Mouse (Mus musculus) kidney, embryonic 16.5 days (tissue): ENCODE results near the gene Jup. TPM values are rescaled to one million over a fixed set of nuclear protein-coding genes. Genes with fewer than 3 reads are reported as not detected.
A peak's percentile ranks its signal among the peaks of the same experiment; 100 is the strongest.

Experiments used
- ATAC-seq: fragments of 200-750 bp; cut with Nextera tagmentation; 2 replicates; pipeline ENCODE4 v1.8.0; 2017; ENCODE audit warnings: moderate TSS enrichment; ENCODE audit not compliant: low FRiP score, low TSS enrichment
- H3K27ac ChIP-seq: fragments of 300-500 bp; sonication (generic); 2 replicates; pipeline ENCODE4 v1.5.1; 2014; ENCODE audit warnings: low read length
- H3K27me3 ChIP-seq: fragments of 300-500 bp; sonication (generic); 2 replicates; pipeline ENCODE4 v1.6.1; 2014; ENCODE audit warnings: low read length, control low read depth, mixed read lengths; ENCODE audit not compliant: insufficient read depth
- H3K36me3 ChIP-seq: fragments of 300-500 bp; sonication (generic); 2 replicates; pipeline ENCODE4 v1.6.1; 2014; ENCODE audit warnings: low read length, control low read depth, mixed read lengths; ENCODE audit not compliant: insufficient read depth
- H3K4me1 ChIP-seq: fragments of 300-500 bp; sonication (generic); 2 replicates; pipeline ENCODE4 v1.6.1; 2014; ENCODE audit warnings: low read length, control low read depth, mixed read lengths; ENCODE audit not compliant: insufficient read depth
- H3K4me2 ChIP-seq: fragments of 300-500 bp; sonication (generic); replicated peaks from 2 replicates; pipeline ENCODE4 v1.6.1; 2014; ENCODE audit warnings: low read depth, low read length
- H3K4me3 ChIP-seq: fragments of 300-500 bp; sonication (generic); 2 replicates; pipeline ENCODE4 v1.5.1; 2014; ENCODE audit warnings: mild to moderate bottlenecking, low read length
- H3K9ac ChIP-seq: fragments of 300-500 bp; sonication (generic); replicated peaks from 2 replicates; pipeline ENCODE4 v1.6.1; 2014; ENCODE audit warnings: low read length
- H3K9me3 ChIP-seq: fragments of 300-500 bp; sonication (generic); 2 replicates; pipeline ENCODE4 v1.6.1; 2016; ENCODE audit warnings: low read length, control low read depth
- WGBS: fragments of 180-500 bp; shearing (Covaris S2); extraction: QIAGEN DNeasy Blood & Tissue Kit; methylation state at CpG from one replicate; pipeline ENCODE4 v1.1.7; 2014; 5-methylcytosine and 5-hydroxymethylcytosine counted together
- polyA plus RNA-seq: library from polyadenylated mRNA; unstranded; fragments of >200 nt; fragmentation: Nextera tagmentation; extraction: Ambion mirVana; gene quantifications from 2 replicates; pipeline ENCODE4 v1.2.1, GENCODE M21; 2015

The Jup gene
- 153 and 154 TPM in 2 replicates for polyA plus RNA-seq

DNA sequence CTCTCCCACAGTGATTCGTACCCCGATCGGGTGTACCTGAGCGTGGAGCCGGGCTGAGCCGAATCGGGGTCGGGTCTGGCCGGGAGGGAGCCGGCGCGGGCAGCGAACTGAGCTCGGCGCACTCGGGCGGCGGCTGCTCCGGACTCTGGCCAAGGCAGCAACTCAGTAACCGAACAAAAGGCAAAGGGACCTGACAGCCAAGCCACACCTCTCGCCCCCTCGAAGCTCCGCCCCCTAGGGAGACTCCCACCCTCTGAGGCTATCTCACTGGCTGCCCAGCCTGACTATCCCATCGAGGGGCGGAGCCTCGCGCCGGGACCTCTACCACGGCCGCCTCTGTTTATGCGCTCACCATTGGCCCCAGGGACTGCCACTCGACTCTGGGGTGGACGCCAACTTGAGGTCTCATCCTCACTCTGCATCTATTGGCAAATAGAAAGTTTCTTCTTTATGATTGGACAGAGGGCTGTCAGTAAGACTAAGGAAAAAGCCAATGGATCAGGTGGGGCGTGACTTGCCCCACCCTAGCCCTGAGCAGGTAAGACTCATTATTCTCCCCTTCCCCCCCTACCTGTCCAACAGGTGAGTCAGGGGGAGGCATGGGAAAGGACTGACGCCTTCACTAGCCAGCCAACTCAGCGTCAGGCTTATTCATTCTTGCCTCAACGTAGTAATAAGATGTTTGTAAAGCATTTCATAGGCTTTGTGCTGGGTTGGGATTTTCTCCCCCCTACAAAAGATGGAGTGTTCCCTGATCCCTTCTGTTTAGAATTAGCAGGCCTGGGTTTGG is at the start of gene Jup:
Jup (minus strand) TSS at position 164 of the 790 bp plus-strand sequence.
- Histone ChIP-seq H3K9me3 (no peaks in the 10 kb centered on the region), H3K27me3 (no peaks in the 10 kb centered on the region), H3K36me3 (no peaks in the 10 kb centered on the region), H3K4me3 (peak within 1 kb of the TSS; percentile 86), H3K4me2 (peak within 1 kb of the TSS; percentile 75), H3K27ac (peak within 1 kb of the TSS; percentile 94), H3K9ac (peak within 1 kb of the TSS; percentile 93), H3K4me1 (peaks cover 49% of the 10 kb centered on the region)
- peak; percentile 98 for ATAC-seq
- WGBS, result 1% methylated on average over 37 of the region's 37 CpGs

DNA sequence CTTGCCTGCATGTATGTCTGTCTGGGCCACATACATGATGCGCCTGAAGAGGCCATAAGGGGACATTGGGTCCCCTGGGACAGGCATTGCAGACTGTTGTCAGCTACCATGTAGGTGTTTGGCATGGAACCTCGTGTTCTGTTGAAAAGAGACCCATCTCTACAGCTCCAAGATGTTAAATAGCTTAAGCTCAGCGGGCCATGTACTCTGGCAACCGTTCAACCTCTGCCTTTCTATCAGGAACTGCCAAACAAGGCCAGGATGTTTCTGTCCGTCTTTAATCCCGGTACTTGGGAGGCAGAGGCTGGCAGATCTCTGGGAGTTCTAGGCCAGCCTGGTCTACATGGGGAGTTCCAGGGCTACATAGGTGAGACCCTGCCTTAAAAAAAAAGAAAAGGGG is 45.1 kb upstream of the Jup start:
- no peak overlapping the region for H3K27ac ChIP-seq
- H3K27me3 ChIP-seq, result no peaks in the 10 kb centered on the region
- no peak overlapping the region for H3K9ac ChIP-seq
- ATAC-seq, result no peak
- peaks cover 21% of the 10 kb centered on the region for H3K4me1 ChIP-seq
- H3K9me3 ChIP-seq, result no peaks in the 10 kb centered on the region
- no peak overlapping the region for H3K4me3 ChIP-seq
- H3K4me2 ChIP-seq, result no peak overlapping the region
- 78% methylated on average over 6 of the region's 6 CpGs for WGBS
- 0 out of 2 replicates have a peak, but pooled peaks cover 4% of the 10 kb centered on the region for H3K36me3 ChIP-seq

DNA sequence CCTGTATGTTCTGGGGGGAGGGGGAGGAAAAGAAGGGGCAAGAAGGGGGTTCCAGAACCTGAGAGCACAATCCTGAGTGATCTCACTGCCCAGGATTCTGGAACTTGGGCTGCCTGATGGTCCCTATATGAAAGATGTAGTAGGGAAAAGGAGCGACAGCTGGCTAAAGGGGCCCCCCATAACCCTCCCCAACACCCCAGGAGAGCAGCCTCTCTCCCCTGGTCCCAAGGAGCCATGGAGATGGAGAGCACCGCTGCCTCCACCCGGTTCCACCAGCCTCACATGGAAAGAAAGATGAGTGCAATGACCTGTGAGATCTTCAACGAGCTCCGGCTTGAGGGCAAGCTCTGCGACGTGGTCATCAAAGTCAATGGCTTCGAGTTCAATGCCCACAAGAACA is 44.2 kb upstream of the Jup start, which contains the start of the genes Nt5c3b and Klhl10:
Nt5c3b (minus strand) TSS at position 12 of the 400 bp plus-strand sequence.
Klhl10 (plus strand) TSS at position 121 of the 400 bp plus-strand sequence.
- H3K4me2 ChIP-seq, result peak within 1 kb of the TSS; percentile 68
- 69% methylated on average over 8 of the region's 8 CpGs for WGBS
- H3K9ac ChIP-seq, result peak within 1 kb of the TSS; percentile 97
- 0 out of 2 replicates have a peak, but pooled peaks cover 8% of the 10 kb centered on the region for H3K36me3 ChIP-seq
- H3K4me3 ChIP-seq, result peak within 1 kb of the TSS; percentile 86
- H3K27me3 ChIP-seq, result no peaks in the 10 kb centered on the region
- H3K4me1 ChIP-seq, result peaks cover 21% of the 10 kb centered on the region
- ATAC-seq, result no peak
- no peaks in the 10 kb centered on the region for H3K9me3 ChIP-seq
- peak within 1 kb of the TSS; percentile 43; the same call in 1 of the 2 replicates for H3K27ac ChIP-seq

DNA sequence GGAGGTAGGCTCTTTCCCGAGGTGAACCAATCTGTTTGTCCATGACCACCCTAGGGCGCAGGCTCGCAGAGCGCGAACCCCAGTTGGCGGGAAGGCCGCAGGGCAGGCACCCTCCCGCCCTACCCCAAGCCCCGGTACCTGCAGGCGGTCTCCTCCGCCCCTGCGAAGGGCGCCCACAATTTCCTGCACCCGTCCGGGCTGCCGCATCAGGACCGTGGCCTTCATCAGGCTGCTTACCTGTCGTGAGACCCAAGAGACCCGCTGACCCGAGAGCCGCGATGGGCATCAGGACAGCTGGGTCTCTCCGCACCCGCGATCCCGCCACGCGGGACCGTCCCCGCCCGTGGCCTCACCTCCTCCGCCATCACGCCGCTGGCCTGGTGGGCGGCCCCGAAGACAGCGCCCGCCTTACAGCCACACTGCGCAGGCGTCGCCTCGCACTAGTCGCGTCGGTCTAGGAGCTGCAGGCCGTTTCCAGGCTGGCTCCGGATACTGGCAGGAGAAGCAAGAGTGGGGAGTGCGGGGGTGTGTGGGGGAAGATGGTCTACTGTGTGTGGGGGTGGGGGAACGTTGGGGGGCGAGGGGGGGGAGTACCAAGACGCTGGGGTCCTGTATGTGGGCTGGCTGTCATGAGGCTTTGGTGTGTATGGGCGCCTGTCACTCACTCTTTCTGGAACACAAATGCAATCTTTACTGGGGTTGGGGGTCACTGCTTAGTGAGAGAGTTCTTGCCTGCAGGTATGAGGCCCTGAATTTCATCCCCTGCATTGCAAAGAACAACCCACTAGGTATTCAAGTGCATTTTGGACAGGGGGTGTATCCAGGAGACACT is 43.3 kb upstream of the Jup start:
- peak overlapping the region; percentile 68 for H3K4me2 ChIP-seq
- H3K9ac ChIP-seq, result peak overlapping the region; percentile 97
- H3K36me3 ChIP-seq, result peaks cover 10% of the 10 kb centered on the region; the same call in 1 of the 2 replicates
- no peaks in the 10 kb centered on the region for H3K27me3 ChIP-seq
- WGBS, result 1% methylated on average over 52 of the region's 52 CpGs
- H3K4me3 ChIP-seq, result peak overlapping the region; percentile 86
- peak overlapping the region; percentile 43; the same call in 1 of the 2 replicates for H3K27ac ChIP-seq
- peak; percentile 98 for ATAC-seq
- no peaks in the 10 kb centered on the region for H3K9me3 ChIP-seq
- peaks cover 21% of the 10 kb centered on the region for H3K4me1 ChIP-seq

DNA sequence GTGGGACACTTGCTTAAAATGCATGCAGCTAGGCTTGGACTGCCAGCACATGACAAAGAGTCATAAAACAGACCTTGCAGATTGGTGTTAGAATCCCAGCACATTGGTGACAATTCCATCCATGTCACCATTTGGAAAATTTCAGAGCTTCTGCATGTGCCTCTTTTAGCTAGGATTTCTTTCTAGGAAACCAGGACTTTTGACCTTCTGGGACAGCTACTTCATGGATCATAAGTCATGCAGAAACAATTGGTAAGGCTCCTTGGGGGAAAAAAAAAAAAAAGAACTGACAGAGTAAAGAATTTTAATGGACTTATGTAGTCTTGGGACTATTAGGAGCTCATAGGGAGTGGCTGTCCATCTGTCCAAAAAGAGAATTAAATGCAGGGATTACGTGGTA is 40.3 kb upstream of the Jup start:
- Histone ChIP-seq H3K4me1 (peaks cover 21% of the 10 kb centered on the region), H3K36me3 (peaks cover 15% of the 10 kb centered on the region; the same call in 1 of the 2 replicates), H3K4me2 (no peak overlapping the region), H3K27ac (no peak overlapping the region), H3K9ac (no peak overlapping the region), H3K9me3 (no peaks in the 10 kb centered on the region), H3K4me3 (no peak overlapping the region), H3K27me3 (no peaks in the 10 kb centered on the region)
- no peak for ATAC-seq
- WGBS, result 38% methylated on average over 1 of the region's 1 CpGs

DNA sequence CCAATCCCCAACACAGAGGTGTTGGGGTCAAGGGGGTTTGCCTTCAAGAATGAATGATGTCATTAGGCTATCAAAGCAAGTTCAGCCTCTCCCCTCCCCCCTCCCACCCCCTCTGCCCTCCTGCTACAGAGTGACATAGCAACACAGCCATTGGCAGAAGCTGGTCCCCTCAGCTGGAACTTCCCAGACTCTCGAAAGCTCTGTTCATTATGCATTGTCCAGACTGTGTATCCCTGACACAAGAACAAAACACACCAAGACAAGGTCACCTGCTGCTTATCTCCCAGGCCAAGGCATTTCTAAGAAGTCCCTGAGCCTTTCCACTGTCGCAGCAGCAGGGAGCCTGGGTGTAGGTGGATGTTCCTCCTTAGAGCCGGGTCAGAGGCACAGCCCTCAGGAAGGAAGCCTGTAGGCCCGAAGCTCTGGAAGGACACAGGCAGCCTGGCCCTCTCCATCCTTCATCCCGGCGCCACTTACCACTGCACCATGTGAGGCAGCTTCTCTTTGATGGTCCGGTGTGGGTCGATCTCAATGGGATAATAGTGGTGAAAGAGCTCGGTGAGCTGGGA is 38.2 kb upstream of the Jup start:
- WGBS, result 75% methylated on average over 9 of the region's 9 CpGs
- Histone ChIP-seq H3K9ac (no peak overlapping the region), H3K4me3 (no peak overlapping the region), H3K27me3 (no peaks in the 10 kb centered on the region), H3K27ac (no peak overlapping the region), H3K9me3 (no peaks in the 10 kb centered on the region), H3K4me2 (no peak overlapping the region), H3K36me3 (peaks cover 16% of the 10 kb centered on the region), H3K4me1 (peaks cover 21% of the 10 kb centered on the region)
- ATAC-seq, result no peak

DNA sequence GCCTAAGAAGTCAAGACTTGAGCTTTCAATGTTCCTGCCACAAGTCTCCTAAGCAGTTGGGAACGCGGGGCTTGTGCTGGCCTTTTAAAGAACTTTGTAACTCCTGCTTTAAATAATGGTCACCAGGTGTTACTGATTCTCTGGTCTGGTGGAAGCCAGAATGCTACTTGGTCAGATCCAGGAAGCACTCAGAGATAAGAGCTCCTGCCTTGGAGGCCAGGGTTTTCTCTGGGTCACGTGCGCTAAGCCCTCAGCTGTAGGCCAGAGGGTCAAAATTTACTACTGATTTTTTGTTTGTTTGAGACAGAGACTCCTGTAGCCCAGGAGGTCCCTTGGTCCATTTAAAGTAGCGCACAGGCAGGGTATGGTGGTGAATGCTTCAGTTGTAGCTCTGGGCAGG is 34.4 kb upstream of the Jup start:
- ATAC-seq, result no peak

DNA sequence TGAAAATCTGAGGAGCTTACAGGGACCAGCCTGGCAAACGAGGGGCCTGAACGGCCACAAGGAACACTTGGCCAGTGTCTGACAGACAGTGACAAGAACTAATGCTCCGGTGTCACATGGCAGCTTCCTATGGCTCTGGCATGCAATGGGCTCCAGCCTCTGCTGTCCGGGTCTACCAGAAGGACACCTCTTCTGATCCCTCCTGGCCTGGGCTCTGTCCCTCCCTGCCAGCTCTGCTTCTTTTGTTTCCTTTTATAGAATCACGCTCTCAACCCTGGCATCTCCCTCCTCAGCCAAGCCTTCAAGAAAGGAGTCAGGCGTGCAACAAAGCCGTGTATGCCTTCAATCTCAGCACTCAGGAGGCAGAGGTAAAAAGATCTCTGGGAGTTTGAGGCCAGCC is 32.5 kb upstream of the Jup start:
- WGBS, result 81% methylated on average over 7 of the region's 7 CpGs
- peaks cover 15% of the 10 kb centered on the region for H3K36me3 ChIP-seq
- no peak overlapping the region for H3K4me3 ChIP-seq
- ATAC-seq, result no peak
- no peak overlapping the region for H3K4me2 ChIP-seq
- H3K27ac ChIP-seq, result no peak overlapping the region
- no peaks in the 10 kb centered on the region for H3K27me3 ChIP-seq
- no peaks in the 10 kb centered on the region for H3K4me1 ChIP-seq
- H3K9ac ChIP-seq, result no peak overlapping the region
- no peaks in the 10 kb centered on the region for H3K9me3 ChIP-seq

More for the DNA sequence above, 34.4 kb upstream of the Jup start:
- Histone ChIP-seq H3K4me1 (no peaks in the 10 kb centered on the region), H3K27me3 (no peaks in the 10 kb centered on the region), H3K27ac (no peak overlapping the region), H3K4me3 (no peak overlapping the region), H3K9me3 (no peaks in the 10 kb centered on the region), H3K9ac (no peak overlapping the region), H3K4me2 (no peak overlapping the region), H3K36me3 (peaks cover 22% of the 10 kb centered on the region)
- 93% methylated on average over 5 of the region's 5 CpGs for WGBS

DNA sequence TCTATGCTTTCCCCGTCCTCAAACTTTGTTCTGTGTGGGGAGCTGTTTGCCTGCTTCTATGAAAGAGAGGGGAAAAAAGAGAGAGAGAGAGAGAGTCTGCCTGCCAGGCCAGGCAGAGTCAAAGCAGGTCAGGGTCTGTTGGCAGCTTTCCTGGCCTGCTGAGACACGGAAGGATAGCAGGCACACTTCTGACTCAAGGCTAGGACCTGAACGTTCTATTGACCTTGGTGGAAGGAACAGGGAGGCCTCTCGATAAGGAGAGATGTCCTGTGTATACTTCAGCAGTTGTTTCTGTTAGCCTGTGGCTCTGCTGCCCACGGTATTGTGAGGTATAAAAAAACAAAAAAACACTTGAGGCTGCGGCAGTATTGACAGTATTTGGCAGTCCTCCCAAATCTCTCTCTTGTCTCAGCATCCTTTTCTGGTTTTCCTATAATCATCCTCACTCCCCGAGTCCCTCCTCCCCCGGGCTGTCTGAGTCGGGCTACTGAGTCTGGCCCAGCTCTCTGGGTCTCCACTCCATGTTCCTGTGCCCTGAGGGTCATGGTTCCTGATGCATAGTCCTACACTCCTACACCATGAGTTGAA is 31.1 kb upstream of the Jup start:
- Histone ChIP-seq H3K4me1 (no peaks in the 10 kb centered on the region), H3K36me3 (peaks cover 22% of the 10 kb centered on the region), H3K27me3 (no peaks in the 10 kb centered on the region), H3K4me2 (no peak overlapping the region), H3K4me3 (no peak overlapping the region), H3K9me3 (no peaks in the 10 kb centered on the region), H3K9ac (no peak overlapping the region), H3K27ac (no peak overlapping the region)
- no peak for ATAC-seq
- 50% methylated on average over 9 of the region's 9 CpGs for WGBS
